15 mouse cellular contexts compared by ENCODE assay signal in the genomic region with DNA sequence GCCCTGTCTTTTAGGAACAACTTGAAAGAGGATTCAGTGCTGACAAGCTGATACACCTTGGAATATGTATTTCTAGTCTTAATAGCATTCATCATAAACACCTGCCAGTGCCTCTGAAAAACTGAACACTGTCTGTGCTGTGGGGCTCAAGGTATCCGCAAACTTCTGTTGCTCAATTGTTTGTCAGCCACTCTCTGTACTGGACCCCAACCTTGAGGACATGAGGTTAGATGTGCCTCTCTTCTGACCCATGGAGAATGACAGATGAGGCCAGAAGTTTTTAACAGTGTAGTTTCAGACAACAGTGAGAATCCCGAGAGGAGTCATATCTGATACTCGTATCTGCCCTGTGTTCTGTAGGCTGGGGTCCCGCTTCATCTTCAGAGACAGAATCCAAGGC.
"Had no signal": no experiment of that assay in that cellular context is flagged by ENCODE, and none has a peak within 500 bp of the region (broad histone marks: within the 10 kb centered on the region; RNA-seq: fewer than 3 reads in every experiment).

No protein-coding gene starts in this region.

- H3K9ac ChIP-seq: neural tube, embryonic 15.5 days; stomach, embryonic 15.5 days had no signal

- H3K4me3 ChIP-seq: neural tube, embryonic 15.5 days; stomach, embryonic 15.5 days had no signal

- H3K9me3 ChIP-seq: neural tube, embryonic 15.5 days; stomach, embryonic 15.5 days had no signal

- H3K36me3 ChIP-seq: neural tube, embryonic 15.5 days; stomach, embryonic 15.5 days had no signal

- H3K4me1 ChIP-seq: stomach, embryonic 15.5 days had no signal

- H3K27me3 ChIP-seq: neural tube, embryonic 15.5 days; stomach, embryonic 15.5 days had no signal

- DNase-seq: retina, postnatal 1 day; right cerebral cortex, adult 18-20 months; right cerebral cortex, postnatal 14 days; right cerebral cortex, postnatal 25 days; right cerebral cortex, postnatal 4 days; spleen, adult 18-20 months; thymus, adult 18-20 months; thymus, adult 2 months; thymus, postnatal 14 days; thymus, postnatal 25 days; thymus, postnatal 36 days; thymus, postnatal 4 days had no signal

- H3K27ac ChIP-seq: neural tube, embryonic 15.5 days; stomach, embryonic 15.5 days; stomach, postnatal 0 days had no signal

- H3K4me2 ChIP-seq: neural tube, embryonic 15.5 days; stomach, embryonic 15.5 days had no signal
